Mouse (Mus musculus) myocyte (in vitro differentiated cells): ENCODE results near the gene Slc39a11. TPM values are rescaled to one million over a fixed set of nuclear protein-coding genes. Genes with fewer than 3 reads are reported as not detected.

Source experiments
- H3K27me3 ChIP-seq: one replicate; pipeline ENCODE4 v1.6.1; 2011; ENCODE audit not compliant: control insufficient read depth, insufficient read depth, insufficient read length
- H3K36me3 ChIP-seq: one replicate; pipeline ENCODE4 v1.6.1; 2011; ENCODE audit not compliant: control insufficient read depth, insufficient read depth
- H3K4me2 ChIP-seq: one replicate; pipeline ENCODE4 v1.6.1; 2011; ENCODE audit warnings: low read depth, control low read depth
- H3K4me3 ChIP-seq: one replicate; pipeline ENCODE4 v1.5.1; 2011; ENCODE audit warnings: mild to moderate bottlenecking, control low read depth, moderate library complexity
- H3K79me2 ChIP-seq: one replicate; pipeline ENCODE4 v1.6.1; 2011; ENCODE audit not compliant: control insufficient read depth, insufficient read depth
- H3ac ChIP-seq: one replicate; pipeline ENCODE4 v1.6.1; 2011; ENCODE audit not compliant: control insufficient read depth, insufficient read length
- CEBPB ChIP-seq: IDR thresholded peaks from 2 replicates; pipeline ENCODE4 v1.6.1; 2011; ENCODE audit warnings: mild to moderate bottlenecking, moderate library complexity; ENCODE audit not compliant: poor library complexity, insufficient read depth, severe bottlenecking
- E2F4 ChIP-seq: IDR thresholded peaks from one replicate; pipeline ENCODE4 v1.6.1; 2011; ENCODE audit warnings: mild to moderate bottlenecking, control low read depth, moderate library complexity; ENCODE audit not compliant: insufficient read depth
- MAX ChIP-seq: IDR thresholded peaks from one replicate; pipeline ENCODE4 v1.6.1; 2011; ENCODE audit warnings: low read depth, mild to moderate bottlenecking, control low read depth
- MYOD1 ChIP-seq, 3 experiments: IDR thresholded peaks; one replicate each; pipeline ENCODE4 v1.6.1; 2011; ENCODE audit warnings: control low read depth in 2 of 3, low read depth in 2 of 3, mild to moderate bottlenecking in 2 of 3, moderate library complexity in 1 of 3; ENCODE audit not compliant: insufficient read length in 2 of 3, control insufficient read depth in 1 of 3
- MYOG ChIP-seq, 3 experiments: IDR thresholded peaks; one replicate each; pipeline ENCODE4 v1.6.1; 2011; ENCODE audit warnings: control low read depth in 2 of 3, low read depth in 2 of 3, mild to moderate bottlenecking in 2 of 3; ENCODE audit not compliant: insufficient read length in 2 of 3, control insufficient read depth in 1 of 3, insufficient read depth in 1 of 3
- POLR2A ChIP-seq: IDR thresholded peaks from one replicate; pipeline ENCODE4 v1.6.1; 2011; ENCODE audit warnings: low read depth, mild to moderate bottlenecking, control low read depth, moderate library complexity; ENCODE audit not compliant: insufficient read length
- POLR2AphosphoS2 ChIP-seq: IDR thresholded peaks from one replicate; pipeline ENCODE4 v1.6.1; 2011; ENCODE audit warnings: low read depth, control low read depth; ENCODE audit not compliant: insufficient read length
- REST ChIP-seq: IDR thresholded peaks from one replicate; pipeline ENCODE4 v1.6.1; 2011; ENCODE audit warnings: mild to moderate bottlenecking, control low read depth, moderate library complexity; ENCODE audit not compliant: insufficient read depth, insufficient read length
- SRF ChIP-seq: IDR thresholded peaks from one replicate; pipeline ENCODE4 v1.6.1; 2011; ENCODE audit warnings: low read depth; ENCODE audit not compliant: control insufficient read depth, insufficient read length
- TCF12 ChIP-seq: IDR thresholded peaks from one replicate; pipeline ENCODE4 v1.6.1; 2011; ENCODE audit warnings: mild to moderate bottlenecking, control low read depth; ENCODE audit not compliant: poor library complexity, insufficient read depth, severe bottlenecking
- TCF3 ChIP-seq: IDR thresholded peaks from one replicate; pipeline ENCODE4 v1.6.1; 2011; ENCODE audit warnings: low read depth, control low read depth; ENCODE audit not compliant: insufficient read length
- USF1 ChIP-seq: IDR thresholded peaks from one replicate; pipeline ENCODE4 v1.6.1; 2011; ENCODE audit warnings: low read depth, mild to moderate bottlenecking, control low read depth, moderate library complexity
- polyA plus RNA-seq: library from polyadenylated mRNA; unstranded; fragments of >200 nt; fragmentation: generic; extraction: Trizol; gene quantifications from one replicate; pipeline ENCODE4 v1.2.1, GENCODE M21; 2012; ENCODE audit warnings: missing spikeins

Slc39a11 gene
- polyA plus RNA-seq, result 15.7 TPM

GRCm38 (mm10) chr11:113649353-113650210 lies at the start of gene Slc39a11:
Gene Slc39a11 (minus strand): TSS chr11:113650079.
- Histone ChIP-seq H3K79me2 (peaks cover 6% of the 10 kb centered on the region), H3ac (peak within 1 kb of the TSS; percentile 76), H3K4me3 (peak within 1 kb of the TSS; percentile 71), H3K36me3 (peaks cover 6% of the 10 kb centered on the region), H3K27me3 (no peaks in the 10 kb centered on the region), H3K4me2 (peak within 1 kb of the TSS; percentile 86)
- peak; percentile 78 for TF ChIP-seq POLR2A
- TF ChIP-seq MYOD1 (IDR thresholded peaks at IDR 0.05; ENCODE audit: control insufficient read depth in 1 of 3, insufficient read length in 2 of 3, low read depth in 2 of 3), result no peak

- Histone ChIP-seq H3K4me3 (no peak overlapping the region), H3K36me3 (no peaks in the 10 kb centered on the region)
- TF ChIP-seq MAX, result no peak
- no peak for TF ChIP-seq POLR2A
- TF ChIP-seq REST, result no peak
- TF ChIP-seq TCF12, result no peak
- no peak for TF ChIP-seq TCF3
- TF ChIP-seq MYOG (IDR thresholded peaks at IDR 0.05; ENCODE audit: control insufficient read depth in 1 of 3, insufficient read depth in 1 of 3, insufficient read length in 2 of 3, low read depth in 2 of 3), result no peak
- TF ChIP-seq MYOD1 (IDR thresholded peaks at IDR 0.05; ENCODE audit: control insufficient read depth in 1 of 3, insufficient read length in 2 of 3, low read depth in 2 of 3), result no peak
- no peak for TF ChIP-seq E2F4
- no peak for TF ChIP-seq USF1
- TF ChIP-seq CEBPB, result no peak
- TF ChIP-seq SRF, result no peak
- no peak for TF ChIP-seq POLR2AphosphoS2
Observed at GRCm38 (mm10) chr11:113699643-113700042, 49.8 kb upstream of the Slc39a11 start.

GRCm38 (mm10) chr11:113698013-113698545 lies 48.2 kb upstream of the Slc39a11 start:
- Histone ChIP-seq H3K4me2 (no peak overlapping the region), H3ac (no peak overlapping the region), H3K36me3 (no peaks in the 10 kb centered on the region), H3K27me3 (peaks cover 4% of the 10 kb centered on the region), H3K4me3 (no peak overlapping the region), H3K79me2 (no peaks in the 10 kb centered on the region)
- TF ChIP-seq USF1, result no peak
- TF ChIP-seq POLR2AphosphoS2, result no peak

More at GRCm38 (mm10) chr11:113699643-113700042, 49.8 kb upstream of the Slc39a11 start:
- H3K27me3 ChIP-seq, result peaks cover 4% of the 10 kb centered on the region
- no peak overlapping the region for H3K4me2 ChIP-seq
- no peak overlapping the region for H3ac ChIP-seq
- H3K79me2 ChIP-seq, result no peaks in the 10 kb centered on the region

- H3K36me3 ChIP-seq, result no peaks in the 10 kb centered on the region
Observed at GRCm38 (mm10) chr11:113697571-113697970, 47.7 kb upstream of the Slc39a11 start.

GRCm38 (mm10) chr11:113691851-113692250 lies 42.0 kb upstream of the Slc39a11 start:
- Histone ChIP-seq H3K79me2 (no peaks in the 10 kb centered on the region), H3K27me3 (no peaks in the 10 kb centered on the region), H3ac (no peak overlapping the region), H3K4me2 (no peak overlapping the region), H3K4me3 (no peak overlapping the region), H3K36me3 (peaks cover 9% of the 10 kb centered on the region)
- TF ChIP-seq POLR2A (no peak), TCF12 (no peak), USF1 (no peak), TCF3 (no peak), MYOD1 (IDR thresholded peaks at IDR 0.05; ENCODE audit: control insufficient read depth in 1 of 3, insufficient read length in 2 of 3, low read depth in 2 of 3) (no peak), MYOG (IDR thresholded peaks at IDR 0.05; ENCODE audit: control insufficient read depth in 1 of 3, insufficient read depth in 1 of 3, insufficient read length in 2 of 3, low read depth in 2 of 3) (no peak), REST (no peak), MAX (no peak), CEBPB (no peak), E2F4 (no peak), SRF (no peak), POLR2AphosphoS2 (no peak)

More at GRCm38 (mm10) chr11:113697571-113697970, 47.7 kb upstream of the Slc39a11 start:
- TF ChIP-seq MYOG (IDR thresholded peaks at IDR 0.05; ENCODE audit: control insufficient read depth in 1 of 3, insufficient read depth in 1 of 3, insufficient read length in 2 of 3, low read depth in 2 of 3) (no peak), POLR2AphosphoS2 (no peak), E2F4 (no peak), REST (no peak), MAX (no peak), TCF12 (no peak)
- Histone ChIP-seq H3K27me3 (peaks cover 4% of the 10 kb centered on the region), H3K4me2 (no peak overlapping the region), H3ac (no peak overlapping the region), H3K79me2 (no peaks in the 10 kb centered on the region), H3K4me3 (no peak overlapping the region)
